Mouse (Mus musculus) MEL (cell line): ENCODE data around the gene Mcl1. TPM values are rescaled to one million over a fixed set of nuclear protein-coding genes. Genes with fewer than 3 reads are reported as not detected.

Experiments used
- DNase-seq: peaks from one replicate; pipeline ENCODE4 v3.0.0; 2011; ENCODE audit warnings: low read depth, low spot score
- H3K27ac ChIP-seq: 2 replicates; pipeline ENCODE4 v1.5.1; 2012; ENCODE audit warnings: low read depth, mild to moderate bottlenecking, control low read depth, low read length, moderate library complexity; ENCODE audit not compliant: control insufficient read depth
- H3K27me3 ChIP-seq, 2 experiments: fragments of 150-350 bp in 1 of 2; sonication (generic) in 1 of 2; 2 replicates each; pipeline ENCODE4 v1.6.1; 2012; ENCODE audit warnings: low read length in 2 of 2, mild to moderate bottlenecking in 2 of 2, improper control_type of control experiment in 1 of 2, moderate library complexity in 1 of 2; ENCODE audit not compliant: insufficient read depth in 2 of 2, control insufficient read depth in 1 of 2
- H3K36me3 ChIP-seq, 2 experiments: 2 replicates each; pipeline ENCODE4 v1.6.1; 2012 to 2014; ENCODE audit warnings: low read length in 2 of 2, improper control_type of control experiment in 1 of 2, inconsistent platforms in 1 of 2, mild to moderate bottlenecking in 1 of 2; ENCODE audit not compliant: insufficient read depth in 2 of 2, control insufficient read depth in 1 of 2
- H3K4me1 ChIP-seq, 2 experiments: fragments of 150-350 bp in 1 of 2; sonication (generic) in 1 of 2; 2 replicates each; pipeline ENCODE4 v1.6.1; 2012; ENCODE audit warnings: low read length in 2 of 2, improper control_type of control experiment in 1 of 2, mild to moderate bottlenecking in 1 of 2; ENCODE audit not compliant: insufficient read depth in 2 of 2, control insufficient read depth in 1 of 2
- H3K4me3 ChIP-seq, 2 experiments: fragments of 150-350 bp in 1 of 2; sonication (generic) in 1 of 2; 2 replicates each; pipeline ENCODE4 v1.5.1; 2012; ENCODE audit warnings: low read depth in 2 of 2, low read length in 2 of 2, mild to moderate bottlenecking in 2 of 2, moderate library complexity in 2 of 2, control low read depth in 1 of 2, improper control_type of control experiment in 1 of 2; ENCODE audit not compliant: control insufficient read depth in 1 of 2, insufficient read depth in 1 of 2
- H3K79me2 ChIP-seq: 2 replicates; pipeline ENCODE4 v1.6.1; 2012; ENCODE audit warnings: mild to moderate bottlenecking, low read length, moderate library complexity; ENCODE audit not compliant: control insufficient read depth, poor library complexity, insufficient read depth
- H3K9ac ChIP-seq: 2 replicates; pipeline ENCODE4 v1.6.1; 2012; ENCODE audit warnings: low read depth, mild to moderate bottlenecking, control low read depth, low read length, moderate library complexity; ENCODE audit not compliant: control insufficient read depth, poor library complexity, severe bottlenecking
- H3K9me3 ChIP-seq: fragments of 150-350 bp; sonication (generic); replicated peaks from 2 replicates; pipeline ENCODE4 v1.6.1; 2012; ENCODE audit warnings: mild to moderate bottlenecking, low read length, improper control_type of control experiment, moderate library complexity; ENCODE audit not compliant: insufficient read depth
- BHLHE40 ChIP-seq: IDR thresholded peaks from 2 replicates; pipeline ENCODE4 v1.6.1; 2012; ENCODE audit warnings: low read depth, mild to moderate bottlenecking, inconsistent platforms, low read length, improper control_type of control experiment, borderline replicate concordance
- CHD1 ChIP-seq: IDR thresholded peaks from 2 replicates; pipeline ENCODE4 v1.6.1; 2012; ENCODE audit warnings: low read depth, mild to moderate bottlenecking, inconsistent platforms, low read length, improper control_type of control experiment
- CTCF ChIP-seq, 3 experiments: IDR thresholded peaks in 2 of 3; conservative IDR thresholded peaks in 1 of 3; 2 replicates each; pipeline ENCODE4 v1.5.1; 2011 to 2012; ENCODE audit warnings: low read length in 3 of 3, low read depth in 2 of 3, mild to moderate bottlenecking in 2 of 3, improper control_type of control experiment in 1 of 3, inconsistent platforms in 1 of 3, mixed read lengths in 1 of 3, moderate library complexity in 1 of 3; ENCODE audit not compliant: control insufficient read depth in 1 of 3, insufficient read depth in 1 of 3, poor library complexity in 1 of 3, severe bottlenecking in 1 of 3
- EP300 ChIP-seq, 2 experiments: IDR thresholded peaks; 2 replicates each; pipeline ENCODE4 v1.6.1; 2011; ENCODE audit warnings: improper control_type of control experiment in 2 of 2, low read length in 2 of 2, low read depth in 1 of 2, mild to moderate bottlenecking in 1 of 2
- ETS1 ChIP-seq: IDR thresholded peaks from 2 replicates; pipeline ENCODE4 v1.6.1; 2012; ENCODE audit warnings: low read depth, mild to moderate bottlenecking, inconsistent platforms, low read length, improper control_type of control experiment, moderate library complexity
- HCFC1 ChIP-seq: IDR thresholded peaks from 2 replicates; pipeline ENCODE4 v1.6.1; 2012; ENCODE audit warnings: low read depth, mild to moderate bottlenecking, inconsistent platforms, low read length, improper control_type of control experiment, moderate library complexity
- MAFK ChIP-seq: IDR thresholded peaks from 2 replicates; pipeline ENCODE4 v1.6.1; 2011; ENCODE audit warnings: low read depth, mild to moderate bottlenecking, low read length, improper control_type of control experiment, borderline replicate concordance
- MAZ ChIP-seq: IDR thresholded peaks from 2 replicates; pipeline ENCODE4 v1.6.1; 2012; ENCODE audit warnings: low read depth, mild to moderate bottlenecking, inconsistent platforms, low read length, improper control_type of control experiment
- MYC ChIP-seq: IDR thresholded peaks from 2 replicates; pipeline ENCODE4 v1.6.1; 2011; ENCODE audit warnings: low read depth, mild to moderate bottlenecking, low read length, improper control_type of control experiment, moderate library complexity
- NELFE ChIP-seq: IDR thresholded peaks from 2 replicates; pipeline ENCODE4 v1.6.1; 2011; ENCODE audit warnings: low read depth, low read length, improper control_type of control experiment
- NRF1 ChIP-seq: IDR thresholded peaks from 2 replicates; pipeline ENCODE4 v1.6.1; 2014; ENCODE audit warnings: low read depth, mild to moderate bottlenecking, inconsistent platforms, low read length, improper control_type of control experiment, moderate library complexity; ENCODE audit not compliant: poor library complexity, insufficient read depth, severe bottlenecking
- POLR2A ChIP-seq, 2 experiments: IDR thresholded peaks; 2 replicates each; pipeline ENCODE4 v1.6.1; 2011 to 2012; ENCODE audit warnings: low read length in 2 of 2, mild to moderate bottlenecking in 2 of 2, control low read depth in 1 of 2, improper control_type of control experiment in 1 of 2, low read depth in 1 of 2, moderate library complexity in 1 of 2; ENCODE audit not compliant: control insufficient read depth in 1 of 2, insufficient read depth in 1 of 2, poor library complexity in 1 of 2
- RAD21 ChIP-seq: IDR thresholded peaks from 2 replicates; pipeline ENCODE4 v1.6.1; 2011; ENCODE audit warnings: mild to moderate bottlenecking, low read depth, low read length, improper control_type of control experiment
- SIN3A ChIP-seq: IDR thresholded peaks from 2 replicates; pipeline ENCODE4 v1.6.1; 2012; ENCODE audit warnings: low read length, improper control_type of control experiment, inconsistent platforms
- SMC3 ChIP-seq: IDR thresholded peaks from 2 replicates; pipeline ENCODE4 v1.6.1; 2011; ENCODE audit warnings: low read depth, low read length, improper control_type of control experiment
- TBP ChIP-seq: IDR thresholded peaks from 2 replicates; pipeline ENCODE4 v1.8.0; 2011; ENCODE audit warnings: low read depth, low read length, improper control_type of control experiment
- USF1 ChIP-seq: IDR thresholded peaks from 2 replicates; pipeline ENCODE4 v1.6.1; 2014; ENCODE audit warnings: low read depth, mild to moderate bottlenecking, inconsistent platforms, low read length, improper control_type of control experiment, moderate library complexity
- USF2 ChIP-seq, 2 experiments: IDR thresholded peaks; 2 replicates each; pipeline ENCODE4 v1.6.1; 2011 to 2012; ENCODE audit warnings: improper control_type of control experiment in 2 of 2, low read length in 2 of 2, borderline replicate concordance in 1 of 2, inconsistent platforms in 1 of 2, low read depth in 1 of 2, mild to moderate bottlenecking in 1 of 2; ENCODE audit not compliant: insufficient read depth in 1 of 2
- ZC3H11A ChIP-seq: IDR thresholded peaks from 2 replicates; pipeline ENCODE4 v1.6.1; 2012; ENCODE audit warnings: low read depth, mild to moderate bottlenecking, inconsistent platforms, low read length, improper control_type of control experiment
- ZKSCAN1 ChIP-seq: IDR thresholded peaks from 2 replicates; pipeline ENCODE4 v1.6.1; 2012; ENCODE audit warnings: low read depth, mild to moderate bottlenecking, inconsistent platforms, low read length, improper control_type of control experiment, moderate library complexity
- ZMIZ1 ChIP-seq: IDR thresholded peaks from 2 replicates; pipeline ENCODE4 v1.6.1; 2012; ENCODE audit warnings: low read depth, mild to moderate bottlenecking, inconsistent platforms, low read length, improper control_type of control experiment, moderate library complexity
- polyA plus RNA-seq, 2 experiments: library from polyadenylated mRNA; stranded (reverse) in 1 of 2; unstranded in 1 of 2; fragments of >175 nt in 1 of 2; fragments of >200 nt in 1 of 2; gene quantifications; 2 replicates each; pipeline versions ENCODE4 v1.2.1 to v1.2.4; 2012; ENCODE audit warnings: low replicate concordance in 2 of 2, low read depth in 1 of 2; ENCODE audit not compliant: insufficient read length in 2 of 2, insufficient read depth in 1 of 2, missing spikeins in 1 of 2
- total RNA-seq: library from RNA; depleted of rRNA; stranded (reverse); fragments of 300-350 nt; gene quantifications from 2 replicates; pipeline ENCODE4 v1.2.3, GENCODE M21; 2012

The Mcl1 gene
- total and polyA plus RNA-seq, 3 experiments = 142 to 211 (median 156) TPM

GRCm38 (mm10) chr3:95632648-95633588, 25.7 kb upstream of the Mcl1 start:
- Histone ChIP-seq H3K27ac (no peak overlapping the region), H3K9ac (no peak overlapping the region), H3K4me3 (no peak overlapping the region), H3K4me1 (no peaks in the 10 kb centered on the region), H3K9me3 (no peaks in the 10 kb centered on the region), H3K79me2 (peaks cover under 1% of the 10 kb centered on the region; the same call in 1 of the 2 replicates), H3K27me3 (no peaks in the 10 kb centered on the region), H3K36me3 (peaks cover 0 to 56% of the 10 kb centered on the region in 2 experiments; a peak in 2 of 4 replicates)
- peak; percentile 79 for DNase-seq
- TF ChIP-seq CHD1 = no peak
- no peak; the same call in 1 of the 2 replicates for TF ChIP-seq ZKSCAN1
- TF ChIP-seq MAZ = peak; percentile 72; the same call in 1 of the 2 replicates
- peak in 1 of 2 experiments; percentile 12; a peak in 1 of 4 replicates for TF ChIP-seq POLR2A (IDR thresholded peaks at IDR 0.05; ENCODE audit: control insufficient read depth in 1 of 2, insufficient read depth in 1 of 2, low read depth in 1 of 2, low read length in 2 of 2, poor library complexity in 1 of 2)
- peak; percentile 79 for TF ChIP-seq RAD21
- no peak for TF ChIP-seq ETS1
- TF ChIP-seq USF1 = 0 out of 2 replicates have a peak, but pooled peaks have one; percentile 17
- TF ChIP-seq MAFK = no peak
- TF ChIP-seq HCFC1 = no peak
- peak; percentile 82 for TF ChIP-seq MYC
- TF ChIP-seq SMC3 = peak; percentile 82
- TF ChIP-seq ZC3H11A = peak; percentile 79
- TF ChIP-seq BHLHE40 = peak; percentile 53; the same call in 1 of the 2 replicates
- peak in 2 of 3 experiments; percentile 87; a peak in 4 of 6 replicates for TF ChIP-seq CTCF (IDR thresholded peaks at IDR 0.05 in 2 of 3, conservative IDR thresholded peaks at IDR 0.05 in 1 of 3; ENCODE audit: control insufficient read depth in 1 of 3, insufficient read depth in 1 of 3, low read depth in 2 of 3, low read length in 3 of 3, poor library complexity in 1 of 3, severe bottlenecking in 1 of 3)
- 0 out of 2 replicates have a peak, but pooled peaks have one; percentile 26 for TF ChIP-seq TBP
- no peak for TF ChIP-seq NRF1
- TF ChIP-seq SIN3A = peak; percentile 52; the same call in 1 of the 2 replicates
- TF ChIP-seq EP300 (IDR thresholded peaks at IDR 0.05; ENCODE audit: low read depth in 1 of 2, low read length in 2 of 2) = 0 out of 4 replicates have a peak, but pooled peaks of 1 of the 2 experiments have one; percentile 6

GRCm38 (mm10) chr3:95635636-95636035, 23.0 kb upstream of the Mcl1 start:
- no peak for TF ChIP-seq RAD21
- TF ChIP-seq ZC3H11A = no peak
- TF ChIP-seq USF2 (IDR thresholded peaks at IDR 0.05; ENCODE audit: borderline replicate concordance in 1 of 2, insufficient read depth in 1 of 2, low read depth in 1 of 2, low read length in 2 of 2) = no peak
- TF ChIP-seq NELFE = no peak
- no peak for TF ChIP-seq MYC
- no peak for TF ChIP-seq ZMIZ1
- TF ChIP-seq, all 39 proteins: peak for 0
- Histone ChIP-seq H3K27me3 (no peaks in the 10 kb centered on the region), H3K36me3 (peaks cover 7 to 54% of the 10 kb centered on the region in 2 experiments), H3K9me3 (no peaks in the 10 kb centered on the region), H3K9ac (no peak overlapping the region), H3K79me2 (no peaks in the 10 kb centered on the region), H3K4me3 (no peak overlapping the region), H3K4me1 (no peaks in the 10 kb centered on the region), H3K27ac (no peak overlapping the region)
- no peak for DNase-seq
